ENCODE assay signal across 17 mouse cellular contexts in the genomic region with DNA sequence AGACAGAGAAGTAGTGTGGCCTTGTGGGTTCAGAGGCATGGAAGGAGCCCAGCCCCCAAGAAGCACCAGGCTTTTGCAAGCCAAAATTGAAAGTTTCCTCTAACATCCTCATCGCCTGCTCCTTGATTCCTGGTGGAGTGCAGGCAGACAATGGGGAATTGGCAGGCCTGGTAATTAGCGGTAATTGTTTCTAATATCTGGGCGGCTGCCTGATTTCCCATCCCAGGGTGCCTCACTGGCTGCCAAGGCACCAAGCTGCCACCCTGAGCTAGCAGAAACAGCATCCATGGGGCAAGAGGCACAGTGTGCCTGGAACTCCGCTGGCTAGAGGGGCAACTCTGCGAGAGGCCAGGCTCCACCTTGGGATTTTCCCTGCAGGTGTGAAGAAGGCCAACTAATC. TPM values are rescaled to one million over a fixed set of nuclear protein-coding genes. Genes with fewer than 3 reads are reported as not detected.
DNase-seq lines count a peak whose midpoint lies in the region.
"Had no signal": no experiment of that assay in that cellular context is flagged by ENCODE, and none has a peak within 500 bp of the region (broad histone marks: within the 10 kb centered on the region; RNA-seq: fewer than 3 reads in every experiment).

No protein-coding gene starts in this region.

- peak; percentile 53 to 54 for DNase-seq in cerebellum, postnatal 25 days
- no peak for DNase-seq in cerebellum, postnatal 36 days
- peak; percentile 22 for DNase-seq in layer of hippocampus, adult 11-12 months (ENCODE audit: low spot score)
- no peak for DNase-seq in layer of hippocampus, postnatal 25 days (ENCODE audit: extremely low spot score in 1 of 2, low spot score in 1 of 2)
- peak; percentile 80 for DNase-seq in MN1 (ENCODE audit: low spot score)
- DNase-seq in layer of hippocampus, postnatal 14 days (ENCODE audit: low spot score in 2 of 2) = peak; percentile 50 to 78
- no peak for DNase-seq in gastrocnemius, adult 8-10 months (ENCODE audit: low spot score in 2 of 2)
- DNase-seq: adrenal gland, postnatal 25 days; gastrocnemius, postnatal 36 days; heart, postnatal 4 days; kidney, adult 18-20 months; lung, adult 18-20 months; lung, postnatal 14 days; right cerebral cortex, adult 18-20 months had no signal

RNA-seq across cellular contexts. Expression of gene Kcnk15, which starts 16.3 kb away (rescaled TPM):
- not detected for total RNA-seq in layer of hippocampus, postnatal 25 days (2021)
- under 1 TPM in 1 of 2 experiments, not detected in 1; 0.23 TPM for total RNA-seq in layer of hippocampus, postnatal 14 days (2021)
- total RNA-seq in gastrocnemius, adult 8-10 months (2022) = not detected
- total RNA-seq: adrenal gland, postnatal 25 days; ES-E14; gastrocnemius, postnatal 36 days; heart, adult 8-10 months; heart, postnatal 4 days; megakaryocyte, adult 5-6 weeks had no signal

RNA-seq across cellular contexts. Expression of gene Rims4, which starts 48.7 kb away (rescaled TPM):
- 10 to 100 TPM; 42.6 to 47.9 TPM for total RNA-seq in layer of hippocampus, postnatal 25 days (2021)
- total RNA-seq in layer of hippocampus, postnatal 14 days (2021) = 10 to 100 TPM; 48.6 to 52.9 TPM
- 1 to 10 TPM; 1.5 to 2.5 (median 1.6) TPM for total RNA-seq in gastrocnemius, adult 8-10 months (2022)
- total RNA-seq: megakaryocyte, adult 5-6 weeks had no signal

RNA-seq across cellular contexts. Expression of gene Ccn5, which starts 49.1 kb away (rescaled TPM):
- total RNA-seq in layer of hippocampus, postnatal 25 days (2021) = not detected
- not detected for total RNA-seq in layer of hippocampus, postnatal 14 days (2021)
- 1 to 10 TPM in 2 of 4 experiments, under 1 TPM in 1, not detected in 1; 0.75 to 1.4 (median 1.3) TPM for total RNA-seq in gastrocnemius, adult 8-10 months (2022)
- total RNA-seq: adrenal gland, postnatal 25 days had no signal

Comparison
In these comparisons a context has a peak if more than half of its experiments do, and no peak if none do; other contexts are left out.
1. DNase-seq: peak in cerebellum, postnatal 25 days (2 of 2), layer of hippocampus, adult 11-12 months (single experiment), MN1 (single experiment) and layer of hippocampus, postnatal 14 days (2 of 2); none in cerebellum, postnatal 36 days (0 of 2), layer of hippocampus, postnatal 25 days (0 of 2) and gastrocnemius, adult 8-10 months (0 of 2).
2. RNA of gene Rims4, which starts 48.7 kb away (total RNA-seq): 48.6 to 52.9 TPM in layer of hippocampus, postnatal 14 days and 42.6 to 47.9 TPM in layer of hippocampus, postnatal 25 days; 1.5 to 2.5 TPM in gastrocnemius, adult 8-10 months; every median in the first group is over 10 times any median in the second.